Mouse (Mus musculus): ENCODE measurements around the gene Wdr48.

DNA sequence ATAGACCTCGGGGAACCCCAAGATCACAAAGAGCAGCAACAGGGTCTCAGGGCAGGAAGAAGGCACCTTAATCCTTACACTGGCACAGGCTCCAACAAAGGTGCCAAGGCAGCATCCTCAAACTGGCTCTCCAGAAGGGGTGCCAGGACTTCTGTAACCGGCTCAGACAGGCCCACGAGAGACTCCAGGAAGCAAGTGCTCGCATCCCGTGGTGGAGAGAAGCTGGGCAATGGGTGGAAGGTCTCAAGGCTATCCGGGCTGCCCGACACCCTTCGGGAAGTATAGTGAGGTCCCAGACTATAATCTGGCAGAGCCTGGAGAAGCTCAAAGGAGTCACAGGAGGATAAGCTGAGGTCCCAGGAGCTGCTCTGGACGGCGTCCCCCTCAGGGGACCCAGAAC lies 77.5 kb downstream of the Wdr48 start:
- TF ChIP-seq CTCF (IDR thresholded peaks at IDR 0.05) = no peak
- TF ChIP-seq EP300 (IDR thresholded peaks at IDR 0.05) = no peak
